Mouse (Mus musculus) heart, adult 18-20 months (tissue): Measurements from ENCODE around the gene Elmo1. TPM values are rescaled to one million over a fixed set of nuclear protein-coding genes. Genes with fewer than 3 reads are reported as not detected.

ENCODE experiments used
- DNase-seq, 2 experiments: peaks; one replicate each; pipeline ENCODE4 v3.0.0; 2021 to 2022; ENCODE audit warnings: mixed read lengths in 1 of 2
- total RNA-seq, 2 experiments: library from RNA; stranded (reverse); gene quantifications; 2 replicates each; pipeline ENCODE4 v1.2.3; 2021

Gene Elmo1
- total RNA-seq, 2 experiments from 2014 or later: 7.6 to 9.1 TPM

GRCm38 (mm10) chr13:20121385-20122043, 31.1 kb downstream of the Elmo1 start:
- peak; percentile 66 to 70 for DNase-seq

GRCm38 (mm10) chr13:20123975-20124374, 33.6 kb downstream of the Elmo1 start:
- DNase-seq: no peak

DNA sequence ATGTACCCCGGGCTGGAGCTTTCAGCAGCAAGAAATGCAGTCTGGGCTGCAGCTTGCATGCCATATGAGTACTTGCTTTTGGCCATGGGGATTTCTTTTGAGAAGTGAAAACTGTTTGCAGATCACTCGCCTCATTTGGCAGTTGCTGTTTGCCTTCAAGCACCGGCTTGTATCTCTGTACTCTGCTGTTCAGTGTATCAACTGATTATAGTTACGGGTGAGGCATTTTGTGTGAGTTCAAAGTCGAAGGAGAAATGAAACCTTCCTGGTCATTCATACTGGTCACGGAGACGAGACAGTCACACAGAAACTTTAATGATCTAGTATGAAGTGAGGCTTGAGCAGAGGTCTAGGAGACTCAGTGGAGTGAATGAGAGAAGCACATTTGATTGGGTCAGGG, 34.6 kb downstream of the Elmo1 start:
- DNase-seq: no peak

- DNase-seq: no peak
Measured at GRCm38 (mm10) chr13:20125845-20126244, 35.4 kb downstream of the Elmo1 start.

- peak in 1 of 2 experiments; percentile 73 for DNase-seq
Measured at GRCm38 (mm10) chr13:20127553-20127952, 37.2 kb downstream of the Elmo1 start.

DNA sequence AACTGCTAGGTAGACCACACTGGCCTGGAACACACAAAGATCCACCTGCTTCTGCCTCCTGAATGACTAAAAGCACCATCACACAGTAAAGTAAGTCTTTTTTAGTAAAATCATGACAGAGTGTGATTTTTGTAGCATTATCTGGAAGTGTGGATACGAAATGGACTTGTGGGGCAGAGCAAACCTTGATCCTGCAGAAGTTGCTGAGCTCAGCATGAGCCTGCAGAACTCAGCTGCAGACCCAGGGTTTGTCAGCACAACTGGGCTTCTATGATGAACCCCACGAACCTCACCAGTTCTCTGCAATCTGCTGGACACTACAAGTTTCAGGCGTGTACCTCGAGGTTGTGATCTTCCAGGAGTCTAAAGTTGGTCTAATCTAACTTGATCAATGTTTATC, 37.7 kb downstream of the Elmo1 start:
- DNase-seq: no peak

GRCm38 (mm10) chr13:20130731-20131130, 40.3 kb downstream of the Elmo1 start:
- no peak for DNase-seq

- no peak for DNase-seq
Measured at GRCm38 (mm10) chr13:20131322-20131997, 41.1 kb downstream of the Elmo1 start.

DNA sequence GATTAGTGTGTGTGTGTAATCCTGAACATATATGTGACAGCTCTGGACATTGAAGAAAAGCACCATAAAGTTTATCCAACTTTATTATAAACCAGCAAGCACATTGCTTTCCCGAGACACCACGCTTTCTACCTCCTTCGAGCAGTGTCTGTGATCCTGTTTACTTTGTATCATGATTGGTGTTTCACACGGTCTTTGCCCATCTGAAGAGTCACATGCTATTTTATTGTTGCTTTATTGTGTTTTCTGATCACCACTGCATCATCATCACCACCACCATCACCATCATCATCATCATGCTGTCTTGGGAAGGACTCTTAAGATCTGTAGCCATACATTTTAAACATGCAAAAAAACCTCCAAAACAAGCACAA, 41.6 kb downstream of the Elmo1 start:
- no peak for DNase-seq

- DNase-seq: peak; percentile 72 to 73
Measured at GRCm38 (mm10) chr13:20133602-20134394, 43.4 kb downstream of the Elmo1 start.

GRCm38 (mm10) chr13:20134395-20135225, 44.2 kb downstream of the Elmo1 start:
- peak in 1 of 2 experiments; percentile 46 for DNase-seq

- no peak for DNase-seq
Measured at GRCm38 (mm10) chr13:20136753-20137152, 46.4 kb downstream of the Elmo1 start.

- DNase-seq: no peak
Measured at GRCm38 (mm10) chr13:20138466-20138865, 48.1 kb downstream of the Elmo1 start.

DNA sequence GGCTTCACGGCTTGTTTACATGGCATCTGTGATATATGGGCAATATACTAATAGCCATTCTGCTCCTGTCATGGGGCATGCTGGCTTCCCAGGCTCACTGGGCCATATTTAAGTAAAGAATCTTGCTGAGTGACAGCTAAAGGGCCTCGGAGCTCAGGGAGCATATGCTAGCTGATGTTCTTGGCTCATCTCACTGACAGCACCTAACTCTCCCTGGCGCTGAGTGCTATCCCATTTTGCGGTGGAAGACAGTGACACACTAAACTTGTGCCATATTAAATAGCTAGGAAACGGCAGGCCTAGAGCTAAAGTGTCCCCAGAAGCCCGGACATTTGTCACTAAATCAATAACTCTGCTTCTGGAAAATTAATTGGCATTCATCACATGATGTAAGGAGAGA, 48.7 kb downstream of the Elmo1 start:
- no peak for DNase-seq

DNA sequence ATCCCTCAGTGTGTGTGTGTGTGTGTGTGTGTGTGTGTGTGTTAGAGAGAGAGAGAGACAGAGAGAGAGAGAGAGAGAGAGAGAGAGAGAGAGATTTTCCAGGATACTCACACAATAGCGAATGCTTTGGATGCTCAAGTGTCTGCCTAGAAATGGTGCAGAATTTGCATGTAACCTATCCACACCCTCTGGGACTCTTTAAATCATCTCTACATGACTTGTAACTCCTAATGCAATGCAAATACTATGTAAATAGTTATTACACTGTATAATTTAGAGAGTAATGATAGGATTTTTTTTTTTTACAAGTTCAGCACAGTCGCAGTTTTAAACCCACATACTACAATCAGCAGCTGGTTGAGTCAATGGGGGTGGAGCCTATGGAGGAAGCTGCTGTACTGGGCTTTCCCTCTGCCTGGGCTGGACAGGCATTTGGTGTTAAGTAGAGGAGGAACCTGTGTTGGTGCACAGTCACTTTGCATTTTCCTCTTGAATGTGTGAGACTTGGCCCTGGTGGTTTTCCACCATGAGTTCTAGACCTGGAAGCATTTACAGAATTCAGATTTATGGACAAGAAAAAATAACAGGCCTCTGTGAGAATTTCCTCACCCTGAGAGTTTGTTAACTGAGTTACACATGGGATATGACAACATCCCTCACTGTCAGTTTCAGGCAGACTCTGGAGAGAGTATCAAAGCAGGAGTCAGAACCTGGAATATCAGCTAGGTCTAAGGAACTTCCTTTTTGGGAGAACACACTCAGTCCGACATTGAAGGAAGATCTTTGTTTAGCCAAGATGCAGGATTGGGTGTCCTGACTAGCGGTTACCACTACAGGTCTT, 49.6 kb downstream of the Elmo1 start:
- DNase-seq: peak in 1 of 2 experiments; percentile 47

- DNase-seq: no peak
Measured at GRCm38 (mm10) chr13:20142637-20143036, 52.2 kb downstream of the Elmo1 start.

- DNase-seq: no peak
Measured at GRCm38 (mm10) chr13:20146848-20147247, 56.5 kb downstream of the Elmo1 start.

DNA sequence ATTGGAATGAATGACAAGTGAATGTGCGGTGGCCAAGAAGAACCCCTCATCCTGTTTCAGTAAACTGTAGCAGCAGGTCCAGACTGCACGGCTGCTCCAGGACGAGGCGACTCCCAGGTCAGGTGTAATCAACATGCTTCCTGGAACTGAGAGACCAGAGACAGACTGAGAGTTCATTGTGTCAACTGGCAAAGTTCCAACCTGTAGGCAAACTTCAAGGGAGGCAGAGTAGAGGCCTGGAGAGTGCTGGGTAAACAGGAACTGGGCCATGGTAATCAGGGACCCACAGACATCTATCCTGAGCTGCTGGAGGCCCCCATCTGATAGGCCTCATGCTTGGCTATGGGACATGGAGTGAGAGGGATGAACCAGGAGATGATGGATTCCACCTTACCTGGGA, 57.3 kb downstream of the Elmo1 start:
- no peak for DNase-seq

DNA sequence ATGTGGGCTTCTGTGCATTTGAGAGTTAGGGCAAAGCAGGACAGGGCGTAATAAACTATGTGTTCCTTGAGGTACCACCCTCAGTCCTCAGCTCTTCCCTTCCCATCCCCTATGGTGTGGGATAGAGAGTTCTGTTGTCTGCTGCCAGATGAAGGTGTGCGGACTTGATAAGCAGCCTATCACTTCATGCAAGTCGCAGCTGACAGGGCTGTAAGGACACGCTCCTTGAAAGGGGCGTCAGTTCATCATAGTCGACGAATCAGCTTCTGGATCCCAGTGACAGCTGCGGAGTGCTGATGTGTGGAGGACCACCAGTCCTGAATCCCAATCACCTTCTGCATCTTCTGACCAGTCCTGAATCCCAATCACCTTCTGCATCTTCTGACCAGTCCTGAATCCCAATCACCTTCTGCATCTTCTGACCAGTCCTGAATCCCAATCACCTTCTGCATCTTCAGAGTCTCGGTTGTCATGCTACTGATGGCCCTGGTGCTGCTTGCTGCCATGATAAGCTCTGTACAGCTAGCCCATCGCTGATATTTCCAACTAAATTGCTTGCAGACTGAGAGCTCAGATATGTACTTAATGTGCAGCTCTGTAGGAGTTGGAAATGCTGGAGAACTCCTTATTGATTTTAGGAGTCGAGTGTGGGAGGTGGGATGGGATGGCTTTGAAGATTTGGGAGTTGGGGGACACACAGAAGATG, 59.9 kb downstream of the Elmo1 start:
- no peak for DNase-seq

DNA sequence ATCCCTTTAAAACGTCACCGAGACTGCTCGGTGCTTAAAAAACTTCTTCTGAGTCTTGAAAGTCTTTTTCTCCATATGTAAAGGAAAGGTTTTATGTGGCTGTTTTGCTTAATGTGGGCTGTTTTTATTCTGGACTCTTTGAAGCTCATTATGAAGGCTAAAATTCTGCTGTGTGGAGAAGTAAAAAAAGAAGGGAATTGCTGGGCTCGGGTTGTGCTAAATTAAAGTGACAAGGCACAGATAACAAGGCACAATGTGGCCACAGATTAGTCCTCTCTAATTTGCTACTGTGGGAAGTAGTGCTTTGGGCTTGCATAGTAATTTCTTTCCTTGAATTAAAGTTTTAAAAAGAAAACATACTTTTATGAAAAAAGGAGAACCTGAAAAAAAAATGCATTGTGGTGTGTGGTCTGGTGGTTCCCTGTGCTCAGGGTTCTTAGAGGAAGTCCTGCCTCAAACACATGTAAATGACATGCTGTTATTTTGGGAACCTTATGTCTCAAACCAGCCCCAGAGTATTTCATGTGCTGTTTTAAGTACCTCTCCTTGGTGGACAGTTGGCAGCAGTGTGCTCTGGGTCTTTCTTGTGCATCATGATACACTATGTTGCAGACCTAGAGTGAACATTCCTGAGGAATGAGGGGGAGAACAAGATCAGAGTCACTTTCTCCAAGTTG, 61.0 kb downstream of the Elmo1 start:
- DNase-seq: no peak
